In genomic region chr4:40142743-40143532, GRCm38 (mm10) we compare ENCODE assay signal across 8 mouse cellular contexts. TPM values are rescaled to one million over a fixed set of nuclear protein-coding genes. Genes with fewer than 3 reads are reported as not detected.
DNase-seq lines count a peak whose midpoint lies in the region; ATAC-seq and TF ChIP-seq lines count a peak whose summit lies in the region.

Gene Aco1 (plus strand): TSS chr4:40143081.

- no peaks in the 10 kb centered on the region for H3K9me3 ChIP-seq in embryonic facial prominence, embryonic 14.5 days (ENCODE audit: control insufficient read depth, low read length)
- H3K9me3 ChIP-seq in limb, embryonic 13.5 days: no peaks in the 10 kb centered on the region
- no peaks in the 10 kb centered on the region for H3K9me3 ChIP-seq in midbrain, embryonic 16.5 days (replicated peaks; ENCODE audit: control insufficient read depth, low read length, poor library complexity, severe bottlenecking)

- no peak for TF ChIP-seq EP300 in heart, adult 2 months (IDR thresholded peaks at IDR 0.05; ENCODE audit: insufficient read depth, low read depth, low read length)

- TF ChIP-seq POLR2A in heart, adult 2 months (IDR thresholded peaks at IDR 0.05; ENCODE audit: insufficient read depth, low read depth, low read length): peak; percentile 75

- DNase-seq in 3T3-L1 (ENCODE audit: low read depth, low spot score): peak; percentile 97
- peak; percentile 89 for DNase-seq in adrenal gland, postnatal 4 days (ENCODE audit: low spot score in 2 of 2)
- DNase-seq in embryonic facial prominence, embryonic 14.5 days (ENCODE audit: low spot score): peak; percentile 98
- DNase-seq in heart, adult 2 months: peak; percentile 98
- peak; percentile 97 to 98 for DNase-seq in kidney, adult 8-10 months
- DNase-seq in spleen, postnatal 10 days (ENCODE audit: low spot score in 2 of 2): peak; percentile 91 to 92

- TF ChIP-seq CTCF in heart, adult 2 months (IDR thresholded peaks at IDR 0.05): no peak

- H3K27me3 ChIP-seq in embryonic facial prominence, embryonic 14.5 days (replicated peaks; ENCODE audit: control insufficient read depth, insufficient read depth, low read length): no peaks in the 10 kb centered on the region
- H3K27me3 ChIP-seq in heart, adult 2 months (ENCODE audit: control insufficient read depth, insufficient read depth, low read length): no peaks in the 10 kb centered on the region
- H3K27me3 ChIP-seq in limb, embryonic 13.5 days: no peaks in the 10 kb centered on the region
- H3K27me3 ChIP-seq in midbrain, embryonic 16.5 days (ENCODE audit: control insufficient read depth, insufficient read depth, low read depth, low read length): no peaks in the 10 kb centered on the region

- peak within 1 kb of the TSS; percentile 85 for H3K9ac ChIP-seq in embryonic facial prominence, embryonic 14.5 days (ENCODE audit: low read depth, low read length)
- H3K9ac ChIP-seq in heart, adult 2 months (ENCODE audit: low read depth, low read length): peak within 1 kb of the TSS; percentile 91
- H3K9ac ChIP-seq in limb, embryonic 13.5 days: peak within 1 kb of the TSS; percentile 85
- H3K9ac ChIP-seq in midbrain, embryonic 16.5 days (ENCODE audit: low read depth, low read length): peak within 1 kb of the TSS; percentile 87

- no peaks in the 10 kb centered on the region for H3K79me2 ChIP-seq in heart, adult 2 months (replicated peaks; ENCODE audit: control insufficient read depth, insufficient read depth, low read length)

- H3K4me1 ChIP-seq in embryonic facial prominence, embryonic 14.5 days (ENCODE audit: control insufficient read depth, insufficient read depth, low read length): peaks cover 10% of the 10 kb centered on the region; the same call in 1 of the 2 replicates
- peaks cover 8% of the 10 kb centered on the region for H3K4me1 ChIP-seq in heart, adult 2 months (ENCODE audit: control insufficient read depth, insufficient read depth, low read length)
- peaks cover 21% of the 10 kb centered on the region for H3K4me1 ChIP-seq in limb, embryonic 13.5 days
- peaks cover 16% of the 10 kb centered on the region for H3K4me1 ChIP-seq in midbrain, embryonic 16.5 days (ENCODE audit: control insufficient read depth, insufficient read depth, low read length)

- intact Hi-C loops in heart, adult 2 months (cut with DNase I): loop anchor here (2.0 kb wide), 1 partner anchor 136 kb away; the partner anchor contains the start of gene Ndufb6

- H3K27ac ChIP-seq in embryonic facial prominence, embryonic 14.5 days (replicated peaks; ENCODE audit: low read depth, low read length): peak within 1 kb of the TSS; percentile 92
- H3K27ac ChIP-seq in heart, adult 2 months: peak within 1 kb of the TSS; percentile 92
- peak within 1 kb of the TSS; percentile 89 for H3K27ac ChIP-seq in limb, embryonic 13.5 days
- peak within 1 kb of the TSS; percentile 94 for H3K27ac ChIP-seq in midbrain, embryonic 16.5 days (ENCODE audit: low read length)

- H3K4me3 ChIP-seq in embryonic facial prominence, embryonic 14.5 days (ENCODE audit: low read depth, low read length): peak within 1 kb of the TSS; percentile 80
- peak within 1 kb of the TSS; percentile 83 for H3K4me3 ChIP-seq in heart, adult 2 months
- H3K4me3 ChIP-seq in limb, embryonic 13.5 days: peak within 1 kb of the TSS; percentile 80
- peak within 1 kb of the TSS; percentile 86 for H3K4me3 ChIP-seq in midbrain, embryonic 16.5 days (ENCODE audit: low read depth, low read length)

- H3K36me3 ChIP-seq in embryonic facial prominence, embryonic 14.5 days (ENCODE audit: control insufficient read depth, insufficient read depth, low read length): no peaks in the 10 kb centered on the region
- H3K36me3 ChIP-seq in heart, adult 2 months (ENCODE audit: control insufficient read depth, insufficient read depth, low read length): no peaks in the 10 kb centered on the region
- peaks cover 4% of the 10 kb centered on the region; the same call in 1 of the 2 replicates for H3K36me3 ChIP-seq in limb, embryonic 13.5 days
- H3K36me3 ChIP-seq in midbrain, embryonic 16.5 days (ENCODE audit: control insufficient read depth, insufficient read depth, low read length): no peaks in the 10 kb centered on the region

- ATAC-seq in embryonic facial prominence, embryonic 14.5 days (ENCODE audit: low read depth): peak; percentile 96
- ATAC-seq in limb, embryonic 13.5 days (ENCODE audit: low FRiP score, low read depth): peak; percentile 97
- peak; percentile 98 for ATAC-seq in midbrain, embryonic 16.5 days

- peak within 1 kb of the TSS; percentile 79 for H3K4me2 ChIP-seq in embryonic facial prominence, embryonic 14.5 days (ENCODE audit: low read depth, low read length)
- H3K4me2 ChIP-seq in limb, embryonic 13.5 days (replicated peaks): peak within 1 kb of the TSS; percentile 79
- H3K4me2 ChIP-seq in midbrain, embryonic 16.5 days (ENCODE audit: low read length): peak within 1 kb of the TSS; percentile 55

- WGBS in embryonic facial prominence, embryonic 14.5 days: 1% methylated on average over 23 of the region's 46 CpGs
- WGBS in heart, adult 2 months: 1% methylated on average over 46 of the region's 46 CpGs
- under 1% methylated on average over 46 of the region's 46 CpGs for WGBS in limb, embryonic 13.5 days
- 0% methylated on average over 45 of the region's 46 CpGs for WGBS in midbrain, embryonic 16.5 days

RNA-seq across cellular contexts. Expression of gene Aco1, which starts in this region (rescaled TPM):
- 100 to 1,000 TPM; 133 to 144 TPM for total RNA-seq in adrenal gland, postnatal 4 days (2021)
- polyA plus RNA-seq in embryonic facial prominence, embryonic 14.5 days (2014; fragmentation: Nextera tagmentation; extraction: Ambion mirVana): 48.0 and 51.4 TPM in 2 replicates
- total RNA-seq in heart, adult 2 months (2021): 10 to 100 TPM; 28.3 to 29.6 TPM
- 23.4 and 35.4 TPM in 2 replicates for polyA plus RNA-seq in heart, adult 2 months (2012; rRNA removed)
- 50.1 and 51.9 TPM in 2 replicates for polyA plus RNA-seq in limb, embryonic 13.5 days (2015; fragmentation: Nextera tagmentation; extraction: Ambion mirVana)
- polyA plus RNA-seq in midbrain, embryonic 16.5 days (2015; fragmentation: Nextera tagmentation; extraction: Ambion mirVana): 46.0 and 46.3 TPM in 2 replicates

Comparison
In these comparisons a context has a peak if more than half of its experiments do, and no peak if none do; other contexts are left out.
1. Peak in every context shown above with its lines: DNase-seq, ATAC-seq, H3K4me3 ChIP-seq and H3K27ac ChIP-seq.
2. RNA of gene Aco1 (total RNA-seq): 133 to 144 TPM in adrenal gland, postnatal 4 days; 28.3 to 29.6 TPM in heart, adult 2 months; every median in the first group is over 4 times any median in the second.